Mouse (Mus musculus) testis, adult 2 months (tissue): ENCODE measurements around the gene Vmn2r97. TPM values are rescaled to one million over a fixed set of nuclear protein-coding genes. Genes with fewer than 3 reads are reported as not detected.
"Not testable (repeated sequence)": the region's sequence is repeated elsewhere in the genome, so short reads cannot be mapped to it uniquely, and the experiment has no call there.

Source experiments
- H3K27ac ChIP-seq: fragments of 200-500 bp; 2 replicates; pipeline ENCODE4 v1.5.1; 2012; ENCODE audit warnings: low read depth, low read length; ENCODE audit not compliant: control insufficient read depth, insufficient read depth
- H3K27me3 ChIP-seq: fragments of 200-500 bp; 2 replicates; pipeline ENCODE4 v1.6.1; 2012; ENCODE audit warnings: mild to moderate bottlenecking, low read length, moderate library complexity; ENCODE audit not compliant: control insufficient read depth, insufficient read depth
- H3K36me3 ChIP-seq: fragments of 200-500 bp; 2 replicates; pipeline ENCODE4 v1.6.1; 2012; ENCODE audit warnings: mild to moderate bottlenecking, low read length; ENCODE audit not compliant: control insufficient read depth, insufficient read depth
- H3K4me1 ChIP-seq: fragments of 200-500 bp; 2 replicates; pipeline ENCODE4 v1.6.1; 2012; ENCODE audit warnings: low read length; ENCODE audit not compliant: control insufficient read depth, insufficient read depth
- H3K4me3 ChIP-seq: fragments of 200-500 bp; 2 replicates; pipeline ENCODE4 v1.5.1; 2012; ENCODE audit warnings: low read depth, mild to moderate bottlenecking, low read length, moderate library complexity, mixed read lengths; ENCODE audit not compliant: control insufficient read depth
- CTCF ChIP-seq: fragments of 200-500 bp; IDR thresholded peaks from 2 replicates; pipeline ENCODE4 v1.5.1; 2012; ENCODE audit warnings: low read depth, mild to moderate bottlenecking, inconsistent platforms, low read length, moderate library complexity; ENCODE audit not compliant: control insufficient read depth, insufficient read depth, insufficient replicate concordance
- POLR2A ChIP-seq: fragments of 200-500 bp; IDR thresholded peaks from 2 replicates; pipeline ENCODE4 v1.6.1; 2012; ENCODE audit warnings: low read depth, mild to moderate bottlenecking, inconsistent platforms, low read length, moderate library complexity; ENCODE audit not compliant: control insufficient read depth
- polyA plus RNA-seq: library from polyadenylated mRNA; depleted of rRNA; stranded (reverse); fragments of >200 nt; gene quantifications from 2 replicates; pipeline ENCODE4 v1.2.3, GENCODE M21; 2012; rRNA removed

Gene Vmn2r97
- polyA plus RNA-seq = 0.02 TPM in 1 of 2 replicates, not detected in the other

GRCm38 (mm10) chr17:18914000-18914399 lies at the start of gene Vmn2r97:
TSS of gene Vmn2r97 (plus strand) at chr17:18914300.
- not testable (repeated sequence) for H3K27ac ChIP-seq, H3K27me3 ChIP-seq, H3K36me3 ChIP-seq, H3K4me1 ChIP-seq, H3K4me3 ChIP-seq

- not testable (repeated sequence) for H3K27ac ChIP-seq, H3K36me3 ChIP-seq, H3K27me3 ChIP-seq, H3K4me1 ChIP-seq, H3K4me3 ChIP-seq
Observed at GRCm38 (mm10) chr17:18882436-18882835, 31.7 kb upstream of the Vmn2r97 start.

GRCm38 (mm10) chr17:18889745-18890329 lies 24.3 kb upstream of the Vmn2r97 start:
- Histone ChIP-seq H3K4me1 (no peaks in the 10 kb centered on the region), H3K4me3 (no peak overlapping the region), H3K27ac (no peak overlapping the region), H3K27me3 (no peaks in the 10 kb centered on the region), H3K36me3 (no peaks in the 10 kb centered on the region)
- no peak for TF ChIP-seq POLR2A
- TF ChIP-seq CTCF = no peak

GRCm38 (mm10) chr17:18957800-18958199 lies 43.7 kb downstream of the Vmn2r97 start:
- H3K4me3 ChIP-seq, H3K4me1 ChIP-seq, H3K36me3 ChIP-seq, H3K27ac ChIP-seq, H3K27me3 ChIP-seq: not testable (repeated sequence)

- H3K4me3 ChIP-seq = no peak overlapping the region
- H3K36me3 ChIP-seq = no peaks in the 10 kb centered on the region
- H3K27ac ChIP-seq = no peak overlapping the region
- H3K4me1 ChIP-seq = no peaks in the 10 kb centered on the region
- no peak for TF ChIP-seq CTCF
- TF ChIP-seq POLR2A = no peak
- no peaks in the 10 kb centered on the region for H3K27me3 ChIP-seq
Observed at GRCm38 (mm10) chr17:18968371-18969275, 54.5 kb downstream of the Vmn2r97 start.

Other genes with a start within 250 kb of the Vmn2r97 start
- gene Vmn2r98, start 139.2 kb downstream of the Vmn2r97 start, polyA plus RNA-seq = not detected in 2 replicates